In the genomic region with DNA sequence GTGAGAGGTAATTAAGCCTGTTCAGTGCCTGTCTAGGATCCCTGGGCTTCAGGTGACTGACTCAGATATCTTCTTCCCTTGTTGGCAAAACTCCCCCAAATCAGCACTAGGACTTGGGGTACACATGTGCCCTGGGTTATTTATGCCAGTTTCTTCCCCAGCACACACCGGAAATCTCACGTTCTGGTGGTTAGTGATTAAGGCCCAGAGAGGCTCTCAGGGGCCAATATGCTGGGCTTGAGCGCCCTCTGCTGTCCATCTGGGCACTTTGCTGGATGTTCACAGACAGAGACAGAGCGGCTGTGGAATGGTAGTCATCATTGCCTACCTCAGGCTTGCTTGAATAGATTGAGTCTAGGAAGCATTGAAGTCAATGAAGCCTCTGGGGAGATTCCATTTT, we compare ENCODE assay signal across 8 mouse cellular contexts. TPM values are rescaled to one million over a fixed set of nuclear protein-coding genes. Genes with fewer than 3 reads are reported as not detected.
A peak's percentile ranks its signal among the peaks of the same experiment; 100 is the strongest.
DNase-seq lines count a peak whose midpoint lies in the region; ATAC-seq lines count a peak whose summit lies in the region.

No protein-coding gene starts in this region.

- peak; percentile 73 for DNase-seq in MN1 (ENCODE audit: low spot score)
- DNase-seq in cerebellum, adult 11 months: peak; percentile 69
- DNase-seq in hindbrain, embryonic 14.5 days (ENCODE audit: low spot score): peak; percentile 89
- peak; percentile 87 to 89 for DNase-seq in layer of hippocampus, postnatal 10 days (ENCODE audit: low spot score in 2 of 2)
- DNase-seq in lung, postnatal 14 days: peak; percentile 86
- peak; percentile 79 for DNase-seq in right cerebral cortex, adult 18-20 months
- peak; percentile 69 to 80 for DNase-seq in urinary bladder, postnatal 36 days (ENCODE audit: low spot score in 2 of 2)

- no peaks in the 10 kb centered on the region for H3K27me3 ChIP-seq in forebrain, embryonic 16.5 days (replicated peaks; ENCODE audit: control insufficient read depth, insufficient read depth, low read length)
- no peaks in the 10 kb centered on the region for H3K27me3 ChIP-seq in hindbrain, embryonic 14.5 days (ENCODE audit: control insufficient read depth, insufficient read depth, low read length)

- no peak overlapping the region for H3K4me2 ChIP-seq in forebrain, embryonic 16.5 days (ENCODE audit: low read length)
- no peak overlapping the region for H3K4me2 ChIP-seq in hindbrain, embryonic 14.5 days (replicated peaks)

- no peak overlapping the region for H3K4me3 ChIP-seq in forebrain, embryonic 16.5 days (replicated peaks; ENCODE audit: low read length)
- H3K4me3 ChIP-seq in hindbrain, embryonic 14.5 days (replicated peaks; ENCODE audit: low read length): no peak overlapping the region

- no peak overlapping the region for H3K9ac ChIP-seq in forebrain, embryonic 16.5 days (replicated peaks; ENCODE audit: low read depth, low read length)
- H3K9ac ChIP-seq in hindbrain, embryonic 14.5 days: no peak overlapping the region

- H3K27ac ChIP-seq in forebrain, embryonic 16.5 days (ENCODE audit: low read length): no peak overlapping the region
- H3K27ac ChIP-seq in hindbrain, embryonic 14.5 days: no peak overlapping the region

- no peaks in the 10 kb centered on the region for H3K9me3 ChIP-seq in forebrain, embryonic 16.5 days (ENCODE audit: control insufficient read depth, low read length)
- H3K9me3 ChIP-seq in hindbrain, embryonic 14.5 days (ENCODE audit: control insufficient read depth, low read length): no peaks in the 10 kb centered on the region

- ATAC-seq in forebrain, embryonic 16.5 days: peak; percentile 84
- peak; percentile 73; the same call in 1 of the 2 replicates for ATAC-seq in hindbrain, embryonic 14.5 days (ENCODE audit: low FRiP score)

- peaks cover 5% of the 10 kb centered on the region for H3K4me1 ChIP-seq in forebrain, embryonic 16.5 days (replicated peaks; ENCODE audit: control insufficient read depth, insufficient read depth, low read length)
- peaks cover 13% of the 10 kb centered on the region for H3K4me1 ChIP-seq in hindbrain, embryonic 14.5 days (replicated peaks; ENCODE audit: control insufficient read depth, insufficient read depth, low read length)

- 1% methylated on average over 4 of the region's 4 CpGs for WGBS in forebrain, embryonic 16.5 days
- 3% methylated on average over 4 of the region's 4 CpGs for WGBS in hindbrain, embryonic 14.5 days

- H3K36me3 ChIP-seq in forebrain, embryonic 16.5 days (ENCODE audit: control insufficient read depth, insufficient read depth): no peaks in the 10 kb centered on the region
- no peaks in the 10 kb centered on the region for H3K36me3 ChIP-seq in hindbrain, embryonic 14.5 days (replicated peaks; ENCODE audit: control insufficient read depth, insufficient read depth)

RNA-seq across cellular contexts. Expression of a gene that starts 9.0 kb away (rescaled TPM):
- 10.3 and 19.1 TPM in 2 replicates for polyA plus RNA-seq in forebrain, embryonic 16.5 days (2015; fragmentation: Nextera tagmentation; extraction: Ambion mirVana)
- 24.7 and 26.4 TPM in 2 replicates for polyA plus RNA-seq in hindbrain, embryonic 14.5 days (2014; fragmentation: Nextera tagmentation; extraction: Ambion mirVana)
- 10 to 100 TPM; 38.0 to 38.9 TPM for total RNA-seq in layer of hippocampus, postnatal 10 days (2021)
